Mouse (Mus musculus): ENCODE results near the gene Sfxn3. TPM values are rescaled to one million over a fixed set of nuclear protein-coding genes. Genes with fewer than 3 reads are reported as not detected.

Gene Sfxn3
- total RNA-seq, 1 experiment from 2014 or later = 16.0 TPM

DNA sequence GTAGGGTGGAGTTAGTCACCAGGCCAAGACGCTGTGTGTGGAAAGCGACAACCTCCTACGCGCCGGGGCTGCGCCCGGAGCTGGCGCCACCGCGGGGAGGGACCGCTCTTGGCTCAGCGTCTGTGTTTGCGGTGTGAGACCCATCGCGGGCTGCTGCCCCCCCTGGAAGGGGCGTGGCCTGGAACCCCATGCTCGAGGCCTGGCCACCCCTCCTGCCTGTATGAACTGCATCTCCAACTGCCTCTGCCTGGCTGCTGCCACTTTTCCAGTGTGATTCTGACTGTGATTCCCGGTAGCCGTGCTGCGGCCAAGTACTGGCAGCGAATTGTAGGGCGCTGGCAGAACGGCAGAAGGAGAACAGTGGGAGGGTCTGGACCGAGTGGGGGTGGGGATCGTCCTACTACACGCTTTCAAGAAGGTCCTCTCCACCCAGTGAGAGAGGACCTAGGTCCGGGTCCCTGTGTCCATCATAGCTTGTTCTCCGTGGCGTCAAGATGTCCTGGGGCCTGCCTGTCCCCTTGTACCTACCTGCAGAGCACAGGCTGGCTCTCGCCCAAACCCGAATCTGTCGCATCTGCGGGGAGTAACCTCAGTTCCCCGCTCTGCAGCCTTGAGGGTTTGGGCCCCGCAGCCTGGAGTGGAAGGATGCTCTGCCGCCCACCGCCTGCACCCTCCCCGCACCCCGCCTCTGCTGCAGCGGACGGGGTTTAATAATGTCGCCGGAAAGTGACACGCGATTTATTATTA lies 32.6 kb downstream of the Sfxn3 start:
- ATAC-seq (replicated peaks in 1 of 2; ENCODE audit: insufficient read depth in 1 of 2, low FRiP score in 2 of 2, low TSS enrichment in 1 of 2, low read depth in 1 of 2, poor library complexity in 2 of 2, severe bottlenecking in 2 of 2) = peak; percentile 20 to 22; a peak in 2 of 4 replicates

GRCm38 (mm10) chr19:45080711-45081110 lies 33.4 kb downstream of the Sfxn3 start:
- ATAC-seq (replicated peaks in 1 of 2; ENCODE audit: insufficient read depth in 1 of 2, low FRiP score in 2 of 2, low TSS enrichment in 1 of 2, low read depth in 1 of 2, poor library complexity in 2 of 2, severe bottlenecking in 2 of 2) = no peak

GRCm38 (mm10) chr19:45081279-45081678 lies 34.0 kb downstream of the Sfxn3 start:
- ATAC-seq (replicated peaks in 1 of 2; ENCODE audit: insufficient read depth in 1 of 2, low FRiP score in 2 of 2, low TSS enrichment in 1 of 2, low read depth in 1 of 2, poor library complexity in 2 of 2, severe bottlenecking in 2 of 2) = peak in 1 of 2 experiments; percentile 36; a peak in 1 of 4 replicates

DNA sequence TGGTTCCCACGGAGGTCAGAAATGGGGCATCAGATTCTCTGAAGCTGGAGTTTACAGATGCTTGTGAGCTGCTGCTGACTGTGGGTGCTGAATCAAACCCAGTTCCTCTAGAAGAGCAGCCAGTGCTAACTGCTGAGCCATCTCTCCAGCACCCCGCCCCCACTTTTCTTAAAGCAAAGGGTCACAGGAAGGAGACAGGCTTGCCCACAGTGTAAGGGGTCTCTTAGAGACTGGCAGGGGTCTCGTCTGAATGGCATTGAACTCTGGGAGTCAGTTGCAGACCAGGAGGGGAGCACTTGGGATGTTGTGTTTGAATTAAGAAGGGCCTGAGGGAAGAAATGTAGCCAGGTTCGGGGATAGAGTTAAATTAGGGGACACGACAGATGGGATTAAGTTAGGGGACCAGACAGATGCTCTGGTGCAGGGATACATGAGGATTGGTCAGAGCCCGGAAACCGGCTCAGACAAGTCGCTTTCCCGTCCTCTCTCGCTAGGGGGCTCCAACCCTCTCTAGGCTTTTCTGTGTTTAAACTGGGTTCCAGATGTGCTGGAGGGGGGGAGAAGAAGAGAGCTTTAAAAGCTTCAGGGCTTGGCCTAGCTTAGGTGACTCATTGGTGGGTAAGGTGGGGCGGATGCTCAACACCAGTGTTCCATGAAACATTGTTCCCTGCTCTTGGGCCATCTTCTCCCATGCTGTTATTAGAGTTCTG lies 34.7 kb downstream of the Sfxn3 start:
- ATAC-seq (replicated peaks in 1 of 2; ENCODE audit: insufficient read depth in 1 of 2, low FRiP score in 2 of 2, low TSS enrichment in 1 of 2, low read depth in 1 of 2, poor library complexity in 2 of 2, severe bottlenecking in 2 of 2) = no peak

- ATAC-seq (replicated peaks in 1 of 2; ENCODE audit: insufficient read depth in 1 of 2, low FRiP score in 2 of 2, low TSS enrichment in 1 of 2, low read depth in 1 of 2, poor library complexity in 2 of 2, severe bottlenecking in 2 of 2) = peak; percentile 42; a peak in 2 of 4 replicates
Measured at GRCm38 (mm10) chr19:45097868-45098267, 50.6 kb downstream of the Sfxn3 start.

- no peak for ATAC-seq (replicated peaks in 1 of 2; ENCODE audit: insufficient read depth in 1 of 2, low FRiP score in 2 of 2, low TSS enrichment in 1 of 2, low read depth in 1 of 2, poor library complexity in 2 of 2, severe bottlenecking in 2 of 2)
Measured at GRCm38 (mm10) chr19:45100486-45101270, 53.4 kb downstream of the Sfxn3 start.

DNA sequence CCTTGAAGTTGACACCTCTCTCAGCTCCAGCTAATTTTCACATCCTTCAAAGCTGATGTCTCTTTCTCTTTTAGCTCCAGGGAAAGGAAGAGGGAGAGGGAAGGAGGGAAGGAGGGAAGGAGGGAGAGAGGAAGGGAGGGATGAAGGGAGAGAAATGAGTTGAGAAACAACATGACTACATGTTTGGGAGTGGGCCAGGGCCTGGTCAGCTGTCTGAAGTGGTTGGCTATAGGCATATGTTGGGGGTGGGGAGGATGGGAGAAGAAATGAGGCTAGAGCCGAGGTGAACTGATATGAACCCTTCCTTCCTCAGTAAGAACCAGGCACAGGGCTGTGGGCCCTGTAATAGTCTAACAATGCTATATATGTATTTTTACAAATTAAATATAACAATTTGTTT lies 58.3 kb downstream of the Sfxn3 start:
- no peak for ATAC-seq (replicated peaks in 1 of 2; ENCODE audit: insufficient read depth in 1 of 2, low FRiP score in 2 of 2, low TSS enrichment in 1 of 2, low read depth in 1 of 2, poor library complexity in 2 of 2, severe bottlenecking in 2 of 2)

Other genes starting within 250 kb of the Sfxn3 start
- gene Slf2, start 116.4 kb upstream of the Sfxn3 start, total RNA-seq (2017) = 59.2 and 61.2 TPM in 2 replicates
- 0.19 and 2.2 TPM in 2 replicates for gene Sema4g, start 58.4 kb upstream of the Sfxn3 start, total RNA-seq (2017)
- 26.6 and 31.0 TPM in 2 replicates for gene Twnk, start 41.8 kb upstream of the Sfxn3 start, total RNA-seq (2017)
- 14.6 and 25.5 TPM in 2 replicates for gene Mrpl43, start 41.1 kb upstream of the Sfxn3 start, total RNA-seq (2017)
- gene Lzts2, start 33.1 kb upstream of the Sfxn3 start, total RNA-seq (2017) = 25.8 and 29.3 TPM in 2 replicates
- not detected in 2 replicates for gene Pdzd7, start 1.8 kb upstream of the Sfxn3 start, total RNA-seq (2017)
- gene Kazald1, start 27.7 kb downstream of the Sfxn3 start, total RNA-seq (2017) = 0.45 and 1.4 TPM in 2 replicates
- gene Tlx1, start 103.2 kb downstream of the Sfxn3 start, total RNA-seq (2017) = not detected in 2 replicates
- not detected in 2 replicates for gene Lbx1, start 188.3 kb downstream of the Sfxn3 start, total RNA-seq (2017)

Data from hematopoietic stem cell, adult 5-6 weeks (primary cell).